Mouse (Mus musculus): ENCODE measurements around the gene Sh3tc1. TPM values are rescaled to one million over a fixed set of nuclear protein-coding genes. Genes with fewer than 3 reads are reported as not detected.

Sh3tc1 gene
- polyA plus RNA-seq, 1 experiment from 2014 or later: 2.9 TPM

GRCm38 (mm10) chr5:35749416-35749815 lies 9.6 kb upstream of the Sh3tc1 start:
- Histone ChIP-seq H3K27me3 (ENCODE audit: control insufficient read depth, insufficient read depth, low read length) (no peaks in the 10 kb centered on the region), H3K27ac (replicated peaks; ENCODE audit: low read depth, low read length) (no peak overlapping the region), H3K9me3 (replicated peaks; ENCODE audit: control insufficient read depth, low read length) (no peaks in the 10 kb centered on the region), H3K4me1 (ENCODE audit: control insufficient read depth, insufficient read depth, low read length) (no peaks in the 10 kb centered on the region), H3K9ac (replicated peaks; ENCODE audit: low read length) (no peak overlapping the region), H3K4me2 (ENCODE audit: low read depth, low read length) (no peak overlapping the region), H3K36me3 (replicated peaks; ENCODE audit: control insufficient read depth, insufficient read depth, low read depth, low read length) (no peaks in the 10 kb centered on the region), H3K4me3 (ENCODE audit: low read depth, low read length) (no peak overlapping the region)
- DNase-seq (ENCODE audit: low spot score) (no peak), ATAC-seq (replicated peaks; ENCODE audit: insufficient number of reproducible peaks, low FRiP score, low TSS enrichment, low read depth) (no peak)
- WGBS: 53% methylated on average over 3 of the region's 3 CpGs

- 29% methylated on average over 4 of the region's 4 CpGs for WGBS
- ATAC-seq (replicated peaks; ENCODE audit: insufficient number of reproducible peaks, low FRiP score, low TSS enrichment, low read depth) (no peak), DNase-seq (ENCODE audit: low spot score) (peak; percentile 74)
- no peaks in the 10 kb centered on the region for H3K36me3 ChIP-seq (replicated peaks; ENCODE audit: control insufficient read depth, insufficient read depth, low read depth, low read length)
- H3K9ac ChIP-seq (replicated peaks; ENCODE audit: low read length): no peak overlapping the region
- H3K27ac ChIP-seq (replicated peaks; ENCODE audit: low read depth, low read length): no peak overlapping the region
- H3K4me3 ChIP-seq (ENCODE audit: low read depth, low read length): no peak overlapping the region
- H3K27me3 ChIP-seq (ENCODE audit: control insufficient read depth, insufficient read depth, low read length): no peaks in the 10 kb centered on the region
- H3K4me2 ChIP-seq (ENCODE audit: low read depth, low read length): no peak overlapping the region
- H3K9me3 ChIP-seq (replicated peaks; ENCODE audit: control insufficient read depth, low read length): no peaks in the 10 kb centered on the region
- no peaks in the 10 kb centered on the region for H3K4me1 ChIP-seq (ENCODE audit: control insufficient read depth, insufficient read depth, low read length)
Measured at GRCm38 (mm10) chr5:35746910-35747309, 7.1 kb upstream of the Sh3tc1 start.

DNA sequence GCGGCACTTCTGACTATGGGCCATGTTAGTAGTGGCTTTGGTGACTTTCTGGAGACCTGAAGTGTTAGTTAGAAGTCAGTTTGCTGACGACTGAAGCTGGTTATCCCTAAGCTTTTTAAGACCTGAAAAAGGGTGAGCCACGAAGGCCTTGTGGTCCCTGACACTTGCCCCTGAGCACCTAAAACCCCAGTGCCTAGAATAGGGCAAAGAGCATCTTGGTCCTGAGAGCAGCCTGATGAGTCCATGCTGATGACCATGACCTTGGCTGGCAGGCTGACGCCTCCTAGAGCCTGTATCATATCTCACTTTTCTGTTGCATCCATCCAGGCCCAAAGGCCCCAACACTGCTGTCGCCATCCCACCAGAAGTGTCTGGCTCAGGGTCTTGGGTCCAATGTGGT lies 5.6 kb upstream of the Sh3tc1 start:
- 80% methylated on average over 5 of the region's 5 CpGs for WGBS
- no peaks in the 10 kb centered on the region for H3K4me1 ChIP-seq (ENCODE audit: control insufficient read depth, insufficient read depth, low read length)
- no peaks in the 10 kb centered on the region for H3K9me3 ChIP-seq (replicated peaks; ENCODE audit: control insufficient read depth, low read length)
- H3K27me3 ChIP-seq (ENCODE audit: control insufficient read depth, insufficient read depth, low read length): no peaks in the 10 kb centered on the region
- H3K4me3 ChIP-seq (ENCODE audit: low read depth, low read length): no peak overlapping the region
- DNase-seq (ENCODE audit: low spot score): no peak
- ATAC-seq (replicated peaks; ENCODE audit: insufficient number of reproducible peaks, low FRiP score, low TSS enrichment, low read depth): no peak
- no peak overlapping the region for H3K9ac ChIP-seq (replicated peaks; ENCODE audit: low read length)
- H3K4me2 ChIP-seq (ENCODE audit: low read depth, low read length): no peak overlapping the region
- no peaks in the 10 kb centered on the region for H3K36me3 ChIP-seq (replicated peaks; ENCODE audit: control insufficient read depth, insufficient read depth, low read depth, low read length)
- no peak overlapping the region for H3K27ac ChIP-seq (replicated peaks; ENCODE audit: low read depth, low read length)

GRCm38 (mm10) chr5:35743990-35744722 lies 4.4 kb upstream of the Sh3tc1 start:
- Histone ChIP-seq H3K4me2 (ENCODE audit: low read depth, low read length) (no peak overlapping the region), H3K27me3 (ENCODE audit: control insufficient read depth, insufficient read depth, low read length) (peaks cover 5% of the 10 kb centered on the region; the same call in 1 of the 2 replicates), H3K4me1 (ENCODE audit: control insufficient read depth, insufficient read depth, low read length) (no peaks in the 10 kb centered on the region), H3K36me3 (replicated peaks; ENCODE audit: control insufficient read depth, insufficient read depth, low read depth, low read length) (no peaks in the 10 kb centered on the region), H3K27ac (replicated peaks; ENCODE audit: low read depth, low read length) (no peak overlapping the region), H3K9me3 (replicated peaks; ENCODE audit: control insufficient read depth, low read length) (no peaks in the 10 kb centered on the region), H3K9ac (replicated peaks; ENCODE audit: low read length) (no peak overlapping the region), H3K4me3 (ENCODE audit: low read depth, low read length) (no peak overlapping the region)
- DNase-seq (ENCODE audit: low spot score) (no peak), ATAC-seq (replicated peaks; ENCODE audit: insufficient number of reproducible peaks, low FRiP score, low TSS enrichment, low read depth) (no peak)
- WGBS: 78% methylated on average over 7 of the region's 7 CpGs

GRCm38 (mm10) chr5:35743238-35743951 lies 3.6 kb upstream of the Sh3tc1 start:
- no peak overlapping the region for H3K9ac ChIP-seq (replicated peaks; ENCODE audit: low read length)
- H3K27me3 ChIP-seq (ENCODE audit: control insufficient read depth, insufficient read depth, low read length): peaks cover 5% of the 10 kb centered on the region; the same call in 1 of the 2 replicates
- H3K4me1 ChIP-seq (ENCODE audit: control insufficient read depth, insufficient read depth, low read length): no peaks in the 10 kb centered on the region
- 77% methylated on average over 8 of the region's 8 CpGs for WGBS
- no peaks in the 10 kb centered on the region for H3K36me3 ChIP-seq (replicated peaks; ENCODE audit: control insufficient read depth, insufficient read depth, low read depth, low read length)
- DNase-seq (ENCODE audit: low spot score) (no peak), ATAC-seq (replicated peaks; ENCODE audit: insufficient number of reproducible peaks, low FRiP score, low TSS enrichment, low read depth) (no peak)
- H3K4me2 ChIP-seq (ENCODE audit: low read depth, low read length): no peak overlapping the region
- H3K27ac ChIP-seq (replicated peaks; ENCODE audit: low read depth, low read length): no peak overlapping the region
- no peak overlapping the region for H3K4me3 ChIP-seq (ENCODE audit: low read depth, low read length)
- H3K9me3 ChIP-seq (replicated peaks; ENCODE audit: control insufficient read depth, low read length): no peaks in the 10 kb centered on the region

DNA sequence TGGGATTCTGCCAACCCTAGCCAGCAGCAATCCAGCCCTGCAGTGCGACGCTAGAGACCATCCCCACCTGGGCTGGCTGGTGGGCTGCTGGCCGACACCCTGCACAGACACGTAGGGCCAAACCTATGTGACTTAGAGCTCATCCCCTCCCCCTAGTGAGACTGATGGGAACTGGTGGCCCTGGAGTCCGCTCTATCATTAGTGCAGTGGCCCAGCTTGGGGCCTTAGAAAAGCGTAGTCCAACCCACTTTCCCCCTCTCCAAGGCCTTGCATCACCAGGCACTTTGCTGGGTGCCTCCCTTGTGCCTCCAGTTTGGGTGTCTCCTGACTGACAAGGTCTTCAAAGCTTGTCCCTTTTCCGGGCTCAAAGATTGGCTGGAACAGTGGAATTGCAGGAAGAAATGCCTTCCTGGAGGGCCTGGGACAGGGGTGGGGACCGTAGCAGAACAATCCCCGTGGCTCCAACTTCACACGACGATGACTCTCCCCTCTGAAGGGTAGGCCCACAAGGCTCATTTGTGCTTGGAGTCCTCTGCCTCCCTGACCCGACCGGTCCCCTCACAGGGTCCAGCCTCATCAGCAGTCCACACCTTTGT lies 1.5 kb upstream of the Sh3tc1 start:
- Histone ChIP-seq H3K4me1 (ENCODE audit: control insufficient read depth, insufficient read depth, low read length) (no peaks in the 10 kb centered on the region), H3K9ac (replicated peaks; ENCODE audit: low read length) (no peak overlapping the region), H3K27ac (replicated peaks; ENCODE audit: low read depth, low read length) (no peak overlapping the region), H3K36me3 (replicated peaks; ENCODE audit: control insufficient read depth, insufficient read depth, low read depth, low read length) (no peaks in the 10 kb centered on the region), H3K9me3 (replicated peaks; ENCODE audit: control insufficient read depth, low read length) (no peaks in the 10 kb centered on the region), H3K4me2 (ENCODE audit: low read depth, low read length) (no peak overlapping the region), H3K4me3 (ENCODE audit: low read depth, low read length) (no peak overlapping the region), H3K27me3 (ENCODE audit: control insufficient read depth, insufficient read depth, low read length) (peaks cover 5% of the 10 kb centered on the region; the same call in 1 of the 2 replicates)
- WGBS: 46% methylated on average over 13 of the region's 13 CpGs
- ATAC-seq (replicated peaks; ENCODE audit: insufficient number of reproducible peaks, low FRiP score, low TSS enrichment, low read depth) (no peak), DNase-seq (ENCODE audit: low spot score) (no peak)

- no peak overlapping the region for H3K27ac ChIP-seq (replicated peaks; ENCODE audit: low read depth, low read length)
- H3K4me2 ChIP-seq (ENCODE audit: low read depth, low read length): no peak overlapping the region
- 8% methylated on average over 10 of the region's 10 CpGs for WGBS
- ATAC-seq (replicated peaks; ENCODE audit: insufficient number of reproducible peaks, low FRiP score, low TSS enrichment, low read depth) (no peak), DNase-seq (ENCODE audit: low spot score) (no peak)
- H3K4me1 ChIP-seq (ENCODE audit: control insufficient read depth, insufficient read depth, low read length): no peaks in the 10 kb centered on the region
- no peaks in the 10 kb centered on the region for H3K36me3 ChIP-seq (replicated peaks; ENCODE audit: control insufficient read depth, insufficient read depth, low read depth, low read length)
- no peaks in the 10 kb centered on the region for H3K9me3 ChIP-seq (replicated peaks; ENCODE audit: control insufficient read depth, low read length)
- H3K27me3 ChIP-seq (ENCODE audit: control insufficient read depth, insufficient read depth, low read length): peaks cover 5% of the 10 kb centered on the region; the same call in 1 of the 2 replicates
- H3K4me3 ChIP-seq (ENCODE audit: low read depth, low read length): no peak overlapping the region
- H3K9ac ChIP-seq (replicated peaks; ENCODE audit: low read length): no peak overlapping the region
Measured at GRCm38 (mm10) chr5:35740716-35741115, 929 bp upstream of the Sh3tc1 start.

DNA sequence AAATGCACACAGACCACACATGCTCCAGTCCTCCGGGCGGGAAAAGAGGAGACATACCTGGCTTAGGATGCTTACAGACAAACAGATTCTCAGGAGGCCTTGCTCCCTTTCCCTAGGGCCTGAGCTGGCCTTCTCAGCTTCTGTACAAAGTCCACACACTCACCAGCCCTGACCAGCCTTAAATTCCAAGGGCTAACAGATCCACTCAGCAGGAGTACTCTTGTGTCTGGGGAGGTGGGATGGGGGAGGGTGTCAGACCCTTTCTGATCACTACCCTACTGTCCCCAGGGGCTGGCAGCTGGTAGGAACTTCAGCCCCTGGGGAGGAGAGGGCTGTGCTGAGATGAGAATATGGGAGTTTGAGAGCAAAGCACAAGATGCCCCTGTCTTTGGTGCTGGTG lies 782 bp downstream of the Sh3tc1 start:
- Histone ChIP-seq H3K27me3 (ENCODE audit: control insufficient read depth, insufficient read depth, low read length) (peaks cover 5% of the 10 kb centered on the region; the same call in 1 of the 2 replicates), H3K4me2 (ENCODE audit: low read depth, low read length) (no peak overlapping the region), H3K4me3 (ENCODE audit: low read depth, low read length) (no peak overlapping the region), H3K4me1 (ENCODE audit: control insufficient read depth, insufficient read depth, low read length) (no peaks in the 10 kb centered on the region), H3K9ac (replicated peaks; ENCODE audit: low read length) (no peak overlapping the region), H3K36me3 (replicated peaks; ENCODE audit: control insufficient read depth, insufficient read depth, low read depth, low read length) (no peaks in the 10 kb centered on the region), H3K9me3 (replicated peaks; ENCODE audit: control insufficient read depth, low read length) (no peaks in the 10 kb centered on the region), H3K27ac (replicated peaks; ENCODE audit: low read depth, low read length) (no peak overlapping the region)
- DNase-seq (ENCODE audit: low spot score) (no peak), ATAC-seq (replicated peaks; ENCODE audit: insufficient number of reproducible peaks, low FRiP score, low TSS enrichment, low read depth) (no peak)
- WGBS: 70% methylated on average over 2 of the region's 2 CpGs

Data from embryonic facial prominence, embryonic 11.5 days (tissue).